Mouse (Mus musculus): Measurements from ENCODE around the gene Rbfox1.

GRCm38 (mm10) chr16:6986031-6986430, 1100.9 kb downstream of the Rbfox1 start:
- no peak for TF ChIP-seq POLR2A (IDR thresholded peaks at IDR 0.05; ENCODE audit: borderline replicate concordance, extremely low read depth, insufficient read depth, insufficient read length, poor library complexity, severe bottlenecking)
- no peak for TF ChIP-seq CTCF (IDR thresholded peaks at IDR 0.05; ENCODE audit: borderline replicate concordance, extremely low read depth, insufficient read depth, insufficient read length)

Measured in brain, embryonic 14.5 days (tissue).